Mouse (Mus musculus): Measurements from ENCODE around the gene Tnip1. TPM values are rescaled to one million over a fixed set of nuclear protein-coding genes. Genes with fewer than 3 reads are reported as not detected.

The Tnip1 gene
- polyA plus RNA-seq, 1 experiment: 121 TPM

DNA sequence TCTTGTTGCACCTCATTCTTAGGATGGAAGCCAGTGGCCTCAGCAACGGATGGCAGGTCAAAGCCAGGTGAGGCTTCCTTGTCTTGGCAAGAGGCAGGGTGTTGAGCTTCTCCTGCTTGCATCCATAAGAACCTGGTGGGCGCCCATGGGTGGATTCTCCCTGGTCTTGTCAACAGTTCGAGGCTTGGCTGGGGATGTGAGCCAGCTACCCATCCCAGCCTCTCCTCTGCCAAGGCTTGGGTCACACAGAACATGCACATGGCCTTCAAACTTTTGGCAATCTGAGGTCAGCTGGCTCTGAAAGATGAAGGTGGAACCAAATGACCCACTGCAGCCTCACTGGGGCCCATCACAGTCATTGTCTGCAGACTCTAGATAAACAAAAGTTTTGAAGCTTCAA is 51.5 kb downstream of the Tnip1 start:
- Histone ChIP-seq H3K4me3 (ENCODE audit: control insufficient read depth, insufficient read depth, low read length) (no peak overlapping the region), H3K27me3 (ENCODE audit: control insufficient read depth, insufficient read depth, low read length) (no peaks in the 10 kb centered on the region), H3K27ac (ENCODE audit: control insufficient read depth, insufficient read depth, low read length) (no peak overlapping the region), H3K4me1 (replicated peaks; ENCODE audit: control insufficient read depth, insufficient read depth, low read length) (no peaks in the 10 kb centered on the region), H3K36me3 (ENCODE audit: control insufficient read depth, insufficient read depth, low read length) (peaks cover 57% of the 10 kb centered on the region)
- 98% methylated on average over 3 of the region's 3 CpGs for WGBS
- TF ChIP-seq CTCF (IDR thresholded peaks at IDR 0.05; ENCODE audit: borderline replicate concordance, control insufficient read depth, extremely low read depth, insufficient read depth, low read length, poor library complexity) (no peak), POLR2A (IDR thresholded peaks at IDR 0.05; ENCODE audit: control insufficient read depth, extremely low read depth, insufficient read depth, low read length, poor library complexity) (no peak)
- DNase-seq: no peak

DNA sequence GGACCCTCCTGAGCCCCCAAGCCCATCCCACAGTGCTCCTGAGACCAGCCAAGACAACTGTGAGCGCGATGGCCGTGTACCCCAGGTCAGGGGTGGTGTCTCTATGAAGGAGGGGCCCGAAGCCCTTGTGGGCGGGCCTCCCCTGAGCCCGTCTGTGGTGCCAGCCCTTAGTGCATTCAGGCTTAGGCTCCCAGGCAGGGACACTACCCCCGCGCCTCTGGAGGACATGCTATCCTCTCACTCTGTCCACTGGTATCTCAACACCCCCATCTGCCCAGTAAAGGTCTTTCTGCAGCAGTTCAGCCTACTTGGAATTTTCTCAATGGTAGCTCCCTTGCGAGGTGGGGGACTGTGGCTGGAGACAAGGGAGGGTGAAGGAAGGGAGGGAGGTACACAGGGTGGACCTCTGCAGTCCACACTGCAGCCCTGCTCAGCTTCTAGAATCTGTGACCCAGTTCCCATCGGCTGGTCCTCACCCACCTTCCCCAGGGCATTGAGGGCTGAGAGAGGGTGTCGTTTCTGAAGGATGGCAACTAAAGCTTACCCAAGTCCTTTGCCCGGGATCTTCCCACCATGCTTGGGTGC is 52.5 kb downstream of the Tnip1 start:
- H3K4me3 ChIP-seq (ENCODE audit: control insufficient read depth, insufficient read depth, low read length): no peak overlapping the region
- no peaks in the 10 kb centered on the region for H3K27me3 ChIP-seq (ENCODE audit: control insufficient read depth, insufficient read depth, low read length)
- WGBS: 93% methylated on average over 12 of the region's 12 CpGs
- DNase-seq: no peak
- TF ChIP-seq CTCF (IDR thresholded peaks at IDR 0.05; ENCODE audit: borderline replicate concordance, control insufficient read depth, extremely low read depth, insufficient read depth, low read length, poor library complexity) (no peak), POLR2A (IDR thresholded peaks at IDR 0.05; ENCODE audit: control insufficient read depth, extremely low read depth, insufficient read depth, low read length, poor library complexity) (no peak)
- H3K27ac ChIP-seq (ENCODE audit: control insufficient read depth, insufficient read depth, low read length): no peak overlapping the region
- no peaks in the 10 kb centered on the region for H3K4me1 ChIP-seq (replicated peaks; ENCODE audit: control insufficient read depth, insufficient read depth, low read length)
- H3K36me3 ChIP-seq (ENCODE audit: control insufficient read depth, insufficient read depth, low read length): peaks cover 47% of the 10 kb centered on the region

DNA sequence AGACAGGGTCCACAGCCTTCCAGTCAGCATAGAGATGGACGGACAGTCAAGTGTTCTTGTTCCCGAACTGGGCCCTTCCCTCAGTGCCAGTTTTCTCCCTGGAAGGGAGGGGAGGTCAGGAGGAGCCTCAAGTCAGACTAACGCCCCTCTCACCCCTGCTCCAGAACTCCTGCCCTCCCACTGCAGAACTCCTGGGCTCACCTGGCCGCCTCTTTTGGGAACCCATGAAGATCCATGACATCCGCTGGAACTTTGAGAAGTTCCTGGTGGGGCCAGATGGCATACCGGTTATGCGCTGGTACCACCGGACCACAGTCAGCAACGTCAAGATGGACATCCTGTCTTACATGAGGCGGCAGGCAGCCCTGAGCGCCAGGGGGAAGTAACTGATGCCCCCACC is 53.4 kb downstream of the Tnip1 start:
- no peaks in the 10 kb centered on the region for H3K4me1 ChIP-seq (replicated peaks; ENCODE audit: control insufficient read depth, insufficient read depth, low read length)
- no peak for DNase-seq
- H3K4me3 ChIP-seq (ENCODE audit: control insufficient read depth, insufficient read depth, low read length): no peak overlapping the region
- WGBS: 95% methylated on average over 11 of the region's 11 CpGs
- no peaks in the 10 kb centered on the region for H3K27me3 ChIP-seq (ENCODE audit: control insufficient read depth, insufficient read depth, low read length)
- H3K27ac ChIP-seq (ENCODE audit: control insufficient read depth, insufficient read depth, low read length): no peak overlapping the region
- H3K36me3 ChIP-seq (ENCODE audit: control insufficient read depth, insufficient read depth, low read length): peaks cover 38% of the 10 kb centered on the region
- TF ChIP-seq POLR2A (IDR thresholded peaks at IDR 0.05; ENCODE audit: control insufficient read depth, extremely low read depth, insufficient read depth, low read length, poor library complexity): no peak
- TF ChIP-seq CTCF (IDR thresholded peaks at IDR 0.05; ENCODE audit: borderline replicate concordance, control insufficient read depth, extremely low read depth, insufficient read depth, low read length, poor library complexity): no peak

DNA sequence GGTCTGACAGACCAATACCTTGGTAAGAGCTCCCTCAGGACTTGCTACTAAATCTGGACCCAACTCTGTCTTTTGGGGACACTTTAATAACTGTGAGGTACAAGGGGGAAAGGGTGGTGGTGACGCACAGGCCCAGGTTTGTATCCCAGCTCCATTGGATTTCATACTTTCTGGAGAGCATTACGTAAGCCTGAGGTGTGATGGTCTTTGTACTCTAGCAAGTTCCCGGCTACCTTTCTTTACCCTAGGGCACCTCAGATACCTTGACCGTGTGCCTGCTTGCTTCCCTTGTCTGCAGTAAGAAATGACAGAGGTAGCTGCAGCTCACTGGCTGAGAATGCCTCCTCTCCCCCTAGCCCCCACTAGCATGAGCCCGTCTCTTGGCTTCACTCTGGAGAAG is 55.5 kb downstream of the Tnip1 start:
- peaks cover 29% of the 10 kb centered on the region for H3K36me3 ChIP-seq (ENCODE audit: control insufficient read depth, insufficient read depth, low read length)
- no peak overlapping the region for H3K4me3 ChIP-seq (ENCODE audit: control insufficient read depth, insufficient read depth, low read length)
- H3K4me1 ChIP-seq (replicated peaks; ENCODE audit: control insufficient read depth, insufficient read depth, low read length): no peaks in the 10 kb centered on the region
- H3K27ac ChIP-seq (ENCODE audit: control insufficient read depth, insufficient read depth, low read length): no peak overlapping the region
- H3K27me3 ChIP-seq (ENCODE audit: control insufficient read depth, insufficient read depth, low read length): no peaks in the 10 kb centered on the region
- 93% methylated on average over 5 of the region's 5 CpGs for WGBS
- TF ChIP-seq CTCF (IDR thresholded peaks at IDR 0.05; ENCODE audit: borderline replicate concordance, control insufficient read depth, extremely low read depth, insufficient read depth, low read length, poor library complexity): no peak
- TF ChIP-seq POLR2A (IDR thresholded peaks at IDR 0.05; ENCODE audit: control insufficient read depth, extremely low read depth, insufficient read depth, low read length, poor library complexity): no peak
- DNase-seq: no peak

DNA sequence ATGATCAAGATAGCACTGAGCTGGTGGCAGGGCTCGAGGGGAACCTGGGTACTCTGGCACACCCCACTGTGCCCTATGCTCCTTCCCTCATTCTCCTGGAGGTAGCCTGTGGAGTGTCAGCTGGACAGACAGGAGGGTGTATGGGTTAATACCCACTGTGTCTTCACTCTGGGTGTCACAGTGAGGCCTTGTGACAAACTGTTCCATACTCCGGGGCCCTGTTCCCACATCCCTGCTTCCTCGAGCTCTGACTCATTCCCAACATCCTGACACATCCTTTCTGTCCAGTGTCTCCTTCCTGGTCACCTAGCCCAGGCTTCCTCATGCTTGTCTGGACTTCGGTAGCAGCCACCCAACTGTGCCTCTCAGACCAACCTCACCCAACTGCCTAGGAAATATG is 56.3 kb downstream of the Tnip1 start:
- Histone ChIP-seq H3K27ac (ENCODE audit: control insufficient read depth, insufficient read depth, low read length) (no peak overlapping the region), H3K27me3 (ENCODE audit: control insufficient read depth, insufficient read depth, low read length) (no peaks in the 10 kb centered on the region), H3K4me3 (ENCODE audit: control insufficient read depth, insufficient read depth, low read length) (no peak overlapping the region), H3K36me3 (ENCODE audit: control insufficient read depth, insufficient read depth, low read length) (peaks cover 23% of the 10 kb centered on the region), H3K4me1 (replicated peaks; ENCODE audit: control insufficient read depth, insufficient read depth, low read length) (no peaks in the 10 kb centered on the region)
- DNase-seq: no peak
- TF ChIP-seq CTCF (IDR thresholded peaks at IDR 0.05; ENCODE audit: borderline replicate concordance, control insufficient read depth, extremely low read depth, insufficient read depth, low read length, poor library complexity) (no peak), POLR2A (IDR thresholded peaks at IDR 0.05; ENCODE audit: control insufficient read depth, extremely low read depth, insufficient read depth, low read length, poor library complexity) (no peak)
- whole genome bisulfite sequencing: 79% methylated on average over 4 of the region's 4 CpGs

DNA sequence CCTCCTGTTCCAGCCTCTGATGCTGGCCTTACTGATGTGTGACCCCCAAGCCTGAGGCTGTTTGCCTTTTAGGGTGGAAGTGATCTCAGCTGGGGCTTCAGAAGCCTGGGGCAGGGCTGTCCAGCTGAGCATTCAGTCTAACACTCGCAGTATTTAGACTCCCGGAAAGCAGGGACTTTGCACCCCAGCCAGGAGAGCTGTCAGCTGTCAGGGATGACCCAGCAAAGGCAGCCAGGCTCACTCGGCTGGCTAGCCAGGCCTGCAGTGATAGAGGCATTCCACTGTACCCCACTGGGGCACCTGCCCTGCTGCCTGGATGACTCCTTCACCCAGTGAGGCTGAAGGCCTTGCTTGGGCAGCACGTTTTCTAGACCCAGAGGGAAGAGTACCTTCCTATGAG is 56.8 kb downstream of the Tnip1 start:
- 89% methylated on average over 4 of the region's 4 CpGs for WGBS
- no peak for TF ChIP-seq CTCF (IDR thresholded peaks at IDR 0.05; ENCODE audit: borderline replicate concordance, control insufficient read depth, extremely low read depth, insufficient read depth, low read length, poor library complexity)
- no peak for TF ChIP-seq POLR2A (IDR thresholded peaks at IDR 0.05; ENCODE audit: control insufficient read depth, extremely low read depth, insufficient read depth, low read length, poor library complexity)
- Histone ChIP-seq H3K4me3 (ENCODE audit: control insufficient read depth, insufficient read depth, low read length) (no peak overlapping the region), H3K27me3 (ENCODE audit: control insufficient read depth, insufficient read depth, low read length) (no peaks in the 10 kb centered on the region), H3K36me3 (ENCODE audit: control insufficient read depth, insufficient read depth, low read length) (peaks cover 18% of the 10 kb centered on the region), H3K4me1 (replicated peaks; ENCODE audit: control insufficient read depth, insufficient read depth, low read length) (no peaks in the 10 kb centered on the region), H3K27ac (ENCODE audit: control insufficient read depth, insufficient read depth, low read length) (no peak overlapping the region)
- DNase-seq: no peak

DNA sequence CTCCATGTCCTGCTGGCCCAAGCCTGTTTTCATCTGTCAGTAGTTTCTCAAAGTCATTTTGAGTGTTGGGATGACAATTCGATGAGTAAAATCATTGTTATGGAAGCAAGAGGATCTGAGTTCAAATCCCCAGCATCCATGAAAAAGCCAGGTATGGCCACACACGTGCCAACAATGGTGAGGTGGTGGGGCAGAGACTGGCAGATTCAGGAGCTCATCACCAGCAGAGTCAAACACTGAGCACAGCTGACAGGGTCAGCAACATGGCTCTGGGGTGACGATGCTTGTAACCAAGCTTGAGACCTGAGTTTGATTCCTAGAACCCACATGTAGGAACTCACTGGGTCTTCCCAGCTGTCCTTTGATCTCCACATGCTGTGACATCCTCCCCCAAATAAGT is 57.6 kb downstream of the Tnip1 start:
- no peak overlapping the region for H3K27ac ChIP-seq (ENCODE audit: control insufficient read depth, insufficient read depth, low read length)
- H3K27me3 ChIP-seq (ENCODE audit: control insufficient read depth, insufficient read depth, low read length): no peaks in the 10 kb centered on the region
- WGBS: 92% methylated on average over 3 of the region's 3 CpGs
- peaks cover 9% of the 10 kb centered on the region for H3K36me3 ChIP-seq (ENCODE audit: control insufficient read depth, insufficient read depth, low read length)
- TF ChIP-seq CTCF (IDR thresholded peaks at IDR 0.05; ENCODE audit: borderline replicate concordance, control insufficient read depth, extremely low read depth, insufficient read depth, low read length, poor library complexity): no peak
- TF ChIP-seq POLR2A (IDR thresholded peaks at IDR 0.05; ENCODE audit: control insufficient read depth, extremely low read depth, insufficient read depth, low read length, poor library complexity): no peak
- H3K4me1 ChIP-seq (replicated peaks; ENCODE audit: control insufficient read depth, insufficient read depth, low read length): no peaks in the 10 kb centered on the region
- DNase-seq: no peak
- H3K4me3 ChIP-seq (ENCODE audit: control insufficient read depth, insufficient read depth, low read length): no peak overlapping the region
